Mouse (Mus musculus) limb, embryonic 13.5 days (tissue): ENCODE measurements around the gene Mybpc1. TPM values are rescaled to one million over a fixed set of nuclear protein-coding genes. Genes with fewer than 3 reads are reported as not detected.

Experiments
- ATAC-seq: fragments of 200-750 bp; cut with Nextera tagmentation; 2 replicates; pipeline ENCODE4 v1.8.0; 2017; ENCODE audit warnings: low read depth, moderate number of reproducible peaks, moderate TSS enrichment; ENCODE audit not compliant: low FRiP score
- H3K27ac ChIP-seq: fragments of 300-500 bp; sonication (generic); 2 replicates; pipeline ENCODE4 v1.5.1; 2015; ENCODE audit warnings: inconsistent platforms, mild to moderate bottlenecking, moderate library complexity
- H3K27me3 ChIP-seq: fragments of 300-500 bp; sonication (generic); 2 replicates; pipeline ENCODE4 v1.6.1; 2015; ENCODE audit warnings: mild to moderate bottlenecking, inconsistent platforms
- H3K36me3 ChIP-seq: fragments of 300-500 bp; sonication (generic); 2 replicates; pipeline ENCODE4 v1.6.1; 2015; ENCODE audit warnings: inconsistent platforms, mild to moderate bottlenecking, moderate library complexity
- H3K4me1 ChIP-seq: fragments of 300-500 bp; sonication (generic); 2 replicates; pipeline ENCODE4 v1.6.1; 2015; ENCODE audit warnings: inconsistent platforms
- H3K4me2 ChIP-seq: fragments of 300-500 bp; sonication (generic); replicated peaks from 2 replicates; pipeline ENCODE4 v1.6.1; 2015; ENCODE audit warnings: inconsistent platforms, mild to moderate bottlenecking, moderate library complexity
- H3K4me3 ChIP-seq: fragments of 300-500 bp; sonication (generic); 2 replicates; pipeline ENCODE4 v1.5.1; 2015; ENCODE audit warnings: moderate library complexity, mild to moderate bottlenecking, inconsistent platforms
- H3K9ac ChIP-seq: fragments of 300-500 bp; sonication (generic); 2 replicates; pipeline ENCODE4 v1.6.1; 2015; ENCODE audit warnings: mild to moderate bottlenecking, inconsistent platforms
- H3K9me3 ChIP-seq: fragments of 300-500 bp; sonication (generic); 2 replicates; pipeline ENCODE4 v1.6.1; 2016; ENCODE audit warnings: inconsistent platforms
- WGBS: fragments of 180-500 bp; shearing (Covaris S2); methylation state at CpG from one replicate; pipeline ENCODE4 v1.1.7; 2015; 5-methylcytosine and 5-hydroxymethylcytosine counted together
- polyA plus RNA-seq: library from polyadenylated mRNA; unstranded; fragments of >200 nt; fragmentation: Nextera tagmentation; extraction: Ambion mirVana; gene quantifications from 2 replicates; pipeline ENCODE4 v1.2.1, GENCODE M21; 2015

Mybpc1 gene
- polyA plus RNA-seq, result 36.9 and 42.1 TPM in 2 replicates

DNA sequence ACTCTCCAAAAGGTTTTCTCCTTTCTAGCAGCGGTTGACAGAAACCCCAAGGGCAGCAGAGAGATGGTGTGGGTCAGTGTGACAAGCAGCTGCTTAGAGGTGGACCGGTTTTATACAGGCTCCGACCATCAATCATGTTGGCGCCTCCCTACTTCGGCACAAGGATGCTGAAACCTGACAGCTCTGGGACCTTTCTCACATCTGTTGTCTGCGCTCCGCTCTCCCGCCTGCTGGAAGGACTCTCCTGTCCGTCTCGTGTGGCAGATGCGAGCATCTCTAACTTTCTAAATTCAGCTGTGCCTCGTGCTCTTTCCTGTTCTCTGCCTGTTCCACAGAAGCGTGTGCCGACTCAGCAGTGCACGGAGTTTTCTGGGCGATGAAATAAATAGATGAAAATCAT, at the start of gene Mybpc1:
TSS of gene Mybpc1 (minus strand) at position 210 of the 400 bp plus-strand sequence.
- H3K4me1 ChIP-seq, result peaks cover 21% of the 10 kb centered on the region
- H3K27me3 ChIP-seq, result no peaks in the 10 kb centered on the region
- WGBS, result 14% methylated on average over 16 of the region's 16 CpGs
- H3K4me3 ChIP-seq, result peak within 1 kb of the TSS; percentile 20
- no peak within 1 kb of the TSS for H3K9ac ChIP-seq
- H3K4me2 ChIP-seq, result peak within 1 kb of the TSS; percentile 53
- ATAC-seq, result peak; percentile 82
- no peaks in the 10 kb centered on the region for H3K9me3 ChIP-seq
- no peaks in the 10 kb centered on the region for H3K36me3 ChIP-seq
- no peak within 1 kb of the TSS for H3K27ac ChIP-seq

DNA sequence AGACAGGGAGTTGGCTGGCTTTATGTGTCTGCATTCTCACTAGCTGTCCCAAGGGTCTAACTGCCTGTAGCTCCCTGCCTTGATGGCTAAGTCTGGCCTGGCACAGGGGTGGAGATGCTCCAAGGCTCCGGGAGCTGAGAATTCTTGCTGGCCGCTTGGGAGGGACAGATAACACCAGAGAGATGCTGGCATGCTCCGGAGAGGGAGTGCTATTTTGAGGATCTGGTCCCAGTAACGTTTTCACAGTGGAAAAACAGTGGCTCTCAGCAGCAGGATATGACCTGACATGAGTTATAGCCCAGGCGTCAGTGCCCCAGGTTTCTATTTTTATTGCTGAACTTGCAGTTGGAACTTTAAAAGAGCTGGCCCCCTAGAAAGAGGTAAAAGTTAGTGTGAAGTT, 40.5 kb upstream of the Mybpc1 start:
- ATAC-seq, result no peak
- Histone ChIP-seq H3K4me1 (peaks cover 4% of the 10 kb centered on the region), H3K27me3 (no peaks in the 10 kb centered on the region), H3K27ac (no peak overlapping the region), H3K9ac (no peak overlapping the region), H3K36me3 (no peaks in the 10 kb centered on the region), H3K4me3 (no peak overlapping the region), H3K4me2 (no peak overlapping the region), H3K9me3 (peaks cover 5% of the 10 kb centered on the region; the same call in 1 of the 2 replicates)
- whole genome bisulfite sequencing, result 28% methylated on average over 5 of the region's 5 CpGs

DNA sequence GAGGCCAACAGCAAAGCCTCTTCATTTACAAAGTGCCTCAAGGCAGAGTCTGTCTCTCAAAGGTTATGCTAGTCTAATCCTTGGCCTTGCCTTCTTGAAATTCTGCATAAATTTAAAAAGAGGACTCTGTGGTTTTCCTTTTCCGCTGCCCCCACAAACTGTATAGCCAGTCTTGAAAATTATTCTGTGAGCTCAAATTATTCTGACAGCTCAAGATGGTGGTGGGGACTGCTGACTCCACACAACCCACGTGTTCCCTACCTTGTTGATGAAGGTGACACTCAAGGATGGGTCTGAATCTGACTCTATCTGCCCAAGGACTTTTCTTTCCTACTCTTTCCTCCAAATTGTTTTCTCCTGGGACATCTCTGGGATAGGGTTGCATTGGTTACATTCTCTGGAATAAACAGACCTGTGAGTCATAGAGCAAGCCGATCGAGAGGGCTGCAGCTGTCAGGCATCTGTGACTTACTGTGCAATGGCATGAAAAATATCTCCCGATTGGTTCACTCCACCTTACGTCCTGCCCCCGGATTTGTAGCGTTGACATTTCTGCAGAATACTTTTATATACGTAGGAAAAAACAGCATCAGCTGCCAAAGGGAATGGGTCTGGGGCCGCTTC, 26.5 kb upstream of the Mybpc1 start:
- Histone ChIP-seq H3K4me3 (no peak overlapping the region), H3K4me2 (no peak overlapping the region), H3K9ac (no peak overlapping the region), H3K27me3 (no peaks in the 10 kb centered on the region), H3K36me3 (no peaks in the 10 kb centered on the region), H3K27ac (no peak overlapping the region), H3K4me1 (peaks cover 4% of the 10 kb centered on the region), H3K9me3 (no peaks in the 10 kb centered on the region)
- WGBS, result 65% methylated on average over 10 of the region's 10 CpGs
- ATAC-seq, result peak; percentile 68

DNA sequence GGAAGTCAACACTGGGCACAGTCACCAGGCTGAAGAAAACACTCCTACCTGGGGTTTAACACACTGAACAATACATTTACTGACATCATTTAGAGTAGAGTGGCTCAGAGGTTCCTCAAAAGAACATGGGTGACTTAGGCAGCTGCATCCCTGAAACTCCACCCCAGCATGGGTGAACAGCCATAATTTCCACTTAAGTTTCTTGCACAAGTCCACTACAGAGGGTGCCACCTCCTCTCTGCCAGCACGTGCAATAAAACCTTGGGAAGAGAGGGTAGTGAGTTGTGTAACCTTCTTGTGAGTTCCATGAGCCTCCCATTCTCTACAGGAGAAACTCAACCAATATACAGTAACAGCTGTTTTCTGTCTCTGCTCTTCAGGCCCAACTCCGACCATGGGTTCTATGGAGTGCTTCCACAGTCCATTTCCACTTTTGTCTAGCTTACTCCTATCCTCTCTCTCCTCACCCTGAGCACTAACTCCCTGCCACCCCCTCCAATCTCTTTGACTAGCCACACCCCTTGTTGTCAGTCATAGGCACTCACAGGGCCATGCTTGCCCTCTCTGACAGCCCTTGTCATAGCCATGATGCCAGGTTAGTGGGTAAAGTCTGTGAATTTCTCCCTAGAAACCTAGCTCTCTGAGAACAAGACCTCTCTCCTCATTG, 25.8 kb upstream of the Mybpc1 start:
- H3K4me2 ChIP-seq, result no peak overlapping the region
- H3K36me3 ChIP-seq, result no peaks in the 10 kb centered on the region
- no peaks in the 10 kb centered on the region for H3K9me3 ChIP-seq
- H3K4me1 ChIP-seq, result peaks cover 4% of the 10 kb centered on the region
- no peak overlapping the region for H3K9ac ChIP-seq
- H3K4me3 ChIP-seq, result no peak overlapping the region
- no peaks in the 10 kb centered on the region for H3K27me3 ChIP-seq
- no peak for ATAC-seq
- H3K27ac ChIP-seq, result no peak overlapping the region
- 81% methylated on average over 2 of the region's 2 CpGs for WGBS

DNA sequence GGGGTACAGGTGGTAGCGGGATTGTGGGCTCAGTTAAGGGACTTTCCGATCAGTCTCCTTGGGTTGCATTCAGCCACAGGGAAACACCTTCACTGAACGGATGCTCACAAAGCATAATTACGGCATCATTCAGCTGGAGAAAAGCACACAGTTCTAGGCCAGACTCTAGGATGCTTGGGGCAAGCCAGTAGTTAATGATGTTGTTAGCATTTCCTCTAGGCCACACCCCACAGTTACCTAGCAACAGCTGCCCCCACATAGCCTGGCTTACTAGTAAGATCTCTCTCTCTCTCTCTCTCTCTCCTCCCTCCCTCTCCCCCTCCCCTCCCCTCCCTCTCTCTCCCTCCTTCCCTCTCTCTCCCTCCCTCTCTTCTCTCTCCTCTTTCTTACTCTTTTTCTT, 22.1 kb upstream of the Mybpc1 start:
- no peak overlapping the region for H3K27ac ChIP-seq
- 33% methylated on average over 4 of the region's 4 CpGs for WGBS
- peak; percentile 49; the same call in 1 of the 2 replicates for ATAC-seq

DNA sequence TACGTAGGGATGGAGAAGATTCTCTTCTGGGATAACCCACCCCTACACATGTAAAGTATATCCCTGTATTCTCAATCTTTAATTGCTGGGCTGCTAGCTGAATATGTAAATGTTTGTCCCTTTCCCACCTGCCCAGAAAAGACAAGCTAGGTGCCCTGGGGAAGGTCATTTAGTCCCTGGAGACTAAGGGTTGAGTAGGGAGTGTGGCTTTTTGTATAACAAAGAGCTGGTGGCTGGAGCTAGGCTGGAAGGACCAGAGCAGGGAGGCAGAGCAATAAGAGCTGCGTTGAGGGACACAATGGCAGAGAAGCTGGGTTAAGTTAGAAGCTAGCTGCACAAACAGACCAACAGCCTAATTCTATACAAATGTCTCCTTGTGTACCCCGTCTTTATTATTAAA, 21.2 kb upstream of the Mybpc1 start:
- Histone ChIP-seq H3K4me3 (no peak overlapping the region), H3K4me1 (peaks cover 10% of the 10 kb centered on the region), H3K27me3 (no peaks in the 10 kb centered on the region), H3K9me3 (no peaks in the 10 kb centered on the region), H3K4me2 (no peak overlapping the region), H3K9ac (no peak overlapping the region), H3K27ac (no peak overlapping the region; the same call in 1 of the 2 replicates), H3K36me3 (no peaks in the 10 kb centered on the region)
- 53% methylated on average over 3 of the region's 3 CpGs for WGBS
- ATAC-seq, result no peak

More for the DNA sequence above, 22.1 kb upstream of the Mybpc1 start:
- no peaks in the 10 kb centered on the region for H3K36me3 ChIP-seq
- H3K9ac ChIP-seq, result no peak overlapping the region
- H3K4me1 ChIP-seq, result peaks cover 9% of the 10 kb centered on the region
- no peaks in the 10 kb centered on the region for H3K27me3 ChIP-seq
- no peak overlapping the region for H3K4me3 ChIP-seq
- no peak overlapping the region for H3K4me2 ChIP-seq
- no peaks in the 10 kb centered on the region for H3K9me3 ChIP-seq

DNA sequence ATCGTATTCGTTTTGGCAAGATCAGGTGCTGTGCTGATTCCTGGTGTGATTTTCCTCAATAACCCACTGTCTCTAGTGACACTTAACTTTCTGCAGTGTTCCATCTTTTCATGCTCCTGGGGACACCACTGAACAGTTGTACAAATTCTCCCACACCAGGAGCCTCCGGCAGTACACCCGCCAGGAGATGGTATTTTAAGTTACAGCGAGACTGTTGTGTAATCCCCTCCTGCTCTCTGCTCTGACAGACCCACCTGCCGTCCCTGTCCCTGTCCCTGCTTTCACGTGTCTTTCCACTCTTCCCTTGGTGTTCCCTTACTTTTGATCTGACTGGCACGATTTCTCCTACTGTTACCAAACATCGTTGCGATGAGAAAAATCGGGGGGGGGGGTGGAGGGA, 19.3 kb upstream of the Mybpc1 start:
- Histone ChIP-seq H3K36me3 (no peaks in the 10 kb centered on the region), H3K27me3 (no peaks in the 10 kb centered on the region), H3K27ac (no peak overlapping the region), H3K9ac (no peak overlapping the region), H3K4me2 (no peak overlapping the region), H3K4me1 (peaks cover 10% of the 10 kb centered on the region), H3K4me3 (no peak overlapping the region), H3K9me3 (no peaks in the 10 kb centered on the region)
- ATAC-seq, result no peak
- 84% methylated on average over 11 of the region's 11 CpGs for WGBS

DNA sequence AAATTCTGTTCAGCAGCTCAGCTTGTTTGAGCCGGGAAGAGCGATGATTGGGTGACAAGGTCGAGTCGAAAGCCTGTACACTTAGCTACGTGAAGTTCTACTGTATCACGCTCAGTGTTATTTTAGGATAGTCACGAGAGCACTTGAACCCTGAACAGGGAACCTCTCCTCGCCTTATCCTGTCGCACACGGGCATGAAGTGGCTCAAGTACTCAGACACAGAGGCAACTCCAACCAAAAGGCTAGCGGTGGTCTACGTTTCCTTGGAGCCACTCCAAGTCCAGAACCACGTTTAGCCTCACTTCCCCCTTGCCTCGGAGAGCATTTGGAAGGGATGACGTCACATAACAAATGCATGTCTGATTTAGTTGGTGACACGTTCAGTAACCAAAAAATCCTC, 17.7 kb upstream of the Mybpc1 start:
- Histone ChIP-seq H3K9me3 (no peaks in the 10 kb centered on the region), H3K4me3 (no peak overlapping the region), H3K9ac (no peak overlapping the region), H3K27me3 (no peaks in the 10 kb centered on the region), H3K4me1 (peaks cover 9% of the 10 kb centered on the region), H3K4me2 (no peak overlapping the region), H3K36me3 (no peaks in the 10 kb centered on the region), H3K27ac (no peak overlapping the region)
- ATAC-seq, result no peak
- WGBS, result 80% methylated on average over 16 of the region's 16 CpGs

DNA sequence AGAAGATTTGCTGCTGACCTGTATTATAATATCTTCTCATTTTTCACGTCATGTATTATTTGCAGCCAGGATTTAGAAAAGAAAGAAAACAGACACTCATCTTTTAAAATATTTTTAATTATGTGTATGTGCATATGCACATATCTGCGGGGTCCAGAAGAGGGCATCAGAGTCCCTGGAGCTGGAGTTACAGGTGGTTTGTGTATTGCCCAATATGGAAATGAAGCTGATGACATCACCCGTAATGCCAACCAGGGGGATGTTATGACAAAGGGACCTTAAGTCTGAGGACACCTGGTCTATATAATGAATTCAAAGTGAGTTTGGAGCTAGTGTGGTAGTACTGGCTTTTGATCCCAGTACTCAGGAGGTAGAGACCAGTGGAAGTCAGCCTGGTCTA, 15.9 kb upstream of the Mybpc1 start:
- ATAC-seq, result no peak
- Histone ChIP-seq H3K27me3 (no peaks in the 10 kb centered on the region), H3K27ac (no peak overlapping the region), H3K9ac (no peak overlapping the region), H3K36me3 (no peaks in the 10 kb centered on the region), H3K9me3 (no peaks in the 10 kb centered on the region), H3K4me2 (no peak overlapping the region), H3K4me3 (no peak overlapping the region), H3K4me1 (0 out of 2 replicates have a peak, but pooled peaks cover 6% of the 10 kb centered on the region)
- WGBS, result 93% methylated on average over 3 of the region's 3 CpGs

DNA sequence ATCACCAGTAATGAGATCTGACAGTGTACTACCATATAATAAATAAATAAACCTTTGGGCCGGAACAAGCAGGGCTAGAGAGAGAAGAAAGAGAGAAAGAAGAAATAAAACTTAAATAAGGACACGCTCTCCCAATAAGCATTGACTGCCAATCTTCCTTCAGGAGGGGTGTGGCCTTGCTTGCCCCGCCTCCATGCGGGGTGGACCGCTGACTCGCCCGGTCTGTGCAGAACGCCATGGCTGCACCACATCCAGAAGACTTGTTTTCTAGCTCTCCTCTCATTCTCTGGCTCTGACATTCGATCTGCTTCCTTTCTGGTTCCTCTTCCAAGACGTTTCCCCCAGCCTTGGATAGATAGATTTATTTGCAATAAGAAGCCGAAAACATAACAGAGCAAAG, 8.1 kb upstream of the Mybpc1 start:
- Histone ChIP-seq H3K4me3 (no peak overlapping the region), H3K27ac (no peak overlapping the region), H3K4me1 (no peaks in the 10 kb centered on the region), H3K27me3 (no peaks in the 10 kb centered on the region), H3K4me2 (no peak overlapping the region), H3K9ac (no peak overlapping the region), H3K36me3 (no peaks in the 10 kb centered on the region), H3K9me3 (no peaks in the 10 kb centered on the region)
- 85% methylated on average over 11 of the region's 11 CpGs for WGBS
- no peak for ATAC-seq

DNA sequence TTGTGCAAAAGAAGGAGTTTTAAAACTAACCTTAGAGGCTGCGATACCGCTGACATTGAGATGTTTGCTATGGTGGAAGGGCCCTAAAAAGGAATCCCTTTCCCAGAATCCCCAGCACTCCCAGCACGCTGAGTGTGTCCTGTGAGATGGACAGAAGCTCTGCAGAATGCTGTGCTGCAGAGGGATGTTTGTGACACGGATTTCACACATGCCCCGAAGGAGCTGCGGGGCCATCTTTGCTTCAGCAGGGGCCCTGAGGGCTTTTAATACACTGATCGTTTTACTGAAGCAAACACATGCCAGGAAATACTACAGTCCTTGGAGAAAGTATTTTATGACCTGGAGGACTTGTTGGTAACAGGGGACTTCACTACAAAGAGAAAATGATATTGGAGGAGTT, 1.7 kb upstream of the Mybpc1 start:
- Histone ChIP-seq H3K4me3 (no peak overlapping the region), H3K9me3 (no peaks in the 10 kb centered on the region), H3K4me2 (no peak overlapping the region), H3K36me3 (no peaks in the 10 kb centered on the region), H3K27ac (peak overlapping the region; percentile 28; the same call in 1 of the 2 replicates), H3K4me1 (peaks cover 21% of the 10 kb centered on the region), H3K27me3 (no peaks in the 10 kb centered on the region), H3K9ac (no peak overlapping the region)
- no peak for ATAC-seq
- WGBS, result 51% methylated on average over 7 of the region's 7 CpGs

DNA sequence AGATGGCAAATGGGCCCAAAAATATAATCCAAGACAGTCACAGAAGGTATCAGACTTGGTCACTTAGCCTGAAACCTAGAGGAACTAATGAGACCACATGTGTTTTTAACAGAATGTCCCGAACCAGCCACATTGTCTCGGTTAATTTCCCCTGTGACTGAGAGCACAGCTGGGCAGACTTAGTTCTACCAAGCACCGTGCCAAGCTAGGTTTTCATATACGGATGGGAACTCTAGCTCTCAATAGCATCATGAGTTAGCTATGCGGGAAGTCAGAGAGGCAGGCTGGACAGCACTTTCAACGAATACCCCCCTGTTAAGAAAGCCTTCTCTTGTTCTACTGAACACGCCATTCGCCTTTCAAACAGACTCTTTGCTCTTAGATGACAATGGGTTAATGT, 1.1 kb upstream of the Mybpc1 start:
- no peaks in the 10 kb centered on the region for H3K27me3 ChIP-seq
- peak; percentile 71 for ATAC-seq
- WGBS, result 54% methylated on average over 8 of the region's 8 CpGs

DNA sequence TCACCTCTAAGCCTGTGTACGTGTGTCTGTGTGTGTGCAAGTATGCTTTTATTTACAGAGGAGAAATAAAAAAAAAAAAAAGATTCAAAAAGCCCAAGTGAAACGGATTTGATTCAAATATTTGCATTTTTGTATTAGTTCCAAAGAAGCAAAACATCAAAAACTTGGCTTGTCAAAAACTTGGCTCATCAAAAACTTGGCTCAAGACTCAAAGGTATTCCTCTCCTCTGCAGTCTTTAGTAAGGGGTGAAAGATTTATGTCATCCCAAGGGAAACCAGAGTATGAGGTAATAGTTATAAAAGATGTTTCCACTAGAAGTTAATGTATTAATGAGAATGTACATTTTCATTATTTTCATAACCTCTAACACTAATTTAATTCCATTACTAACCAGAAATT, 1.2 kb downstream of the Mybpc1 start:
- Histone ChIP-seq H3K36me3 (no peaks in the 10 kb centered on the region), H3K27me3 (no peaks in the 10 kb centered on the region), H3K9ac (no peak overlapping the region), H3K4me3 (no peak overlapping the region), H3K4me1 (peaks cover 21% of the 10 kb centered on the region), H3K27ac (no peak overlapping the region), H3K4me2 (no peak overlapping the region), H3K9me3 (no peaks in the 10 kb centered on the region)
- no peak for ATAC-seq
- 33% methylated on average over 2 of the region's 2 CpGs for WGBS

More for the DNA sequence above, 1.1 kb upstream of the Mybpc1 start:
- Histone ChIP-seq H3K9me3 (no peaks in the 10 kb centered on the region), H3K36me3 (no peaks in the 10 kb centered on the region), H3K27ac (no peak overlapping the region), H3K4me1 (peaks cover 21% of the 10 kb centered on the region), H3K9ac (no peak overlapping the region), H3K4me2 (no peak overlapping the region), H3K4me3 (no peak overlapping the region)
